Mouse (Mus musculus) heart, postnatal 25 days (tissue): ENCODE measurements at regions not wholly inside any gene's neighbourhood (a gene's known extent, or its start where the extent isn't known, plus 50 kb on each side); places are given as distances from the start of the nearest gene placed in this dataset.
"Not testable (repeated sequence)": the region's sequence is repeated elsewhere in the genome, so short reads cannot be mapped to it uniquely, and the experiment has no call there.

Source experiments
- DNase-seq: peaks from one replicate; pipeline ENCODE4 v3.0.0; 2022; ENCODE audit warnings: low spot score
- intact Hi-C: fragments of 180-260 bp; cut with DNase I; formaldehyde crosslinking; loops from one replicate; pipeline ENCODE4 v1.15.1; 2025

- intact Hi-C loops = no loop called here
- no peak for DNase-seq
These were observed 285.6 kb downstream of the Vrk1 start for GRCm38 (mm10) chr12:106295596-106295995.

- no peak for DNase-seq
- intact Hi-C loops = no loop called here
These were observed 292.6 kb downstream of the Vrk1 start for GRCm38 (mm10) chr12:106302617-106303016.

- intact Hi-C loops = no loop called here
These were observed 298.4 kb downstream of the Vrk1 start for GRCm38 (mm10) chr12:106308291-106308955.

GRCm38 (mm10) chr12:106308956-106309610 is 299.1 kb downstream of the Vrk1 start:
- intact Hi-C loops = no loop called here
- no peak for DNase-seq

More at GRCm38 (mm10) chr12:106308291-106308955, 298.4 kb downstream of the Vrk1 start:
- no peak for DNase-seq

- intact Hi-C loops = no loop called here
- DNase-seq = no peak
These were observed 300.1 kb downstream of the Vrk1 start for GRCm38 (mm10) chr12:106310171-106310570.

GRCm38 (mm10) chr12:106310585-106311319 is 300.7 kb downstream of the Vrk1 start:
- DNase-seq = no peak
- intact Hi-C loops = no loop called here

GRCm38 (mm10) chr12:106311320-106311825 is 301.3 kb downstream of the Vrk1 start:
- no peak for DNase-seq
- intact Hi-C loops = no loop called here

- DNase-seq = no peak
- intact Hi-C loops = no loop called here
These were observed 302.0 kb downstream of the Vrk1 start for GRCm38 (mm10) chr12:106311831-106312600.

- intact Hi-C loops = no loop called here
- DNase-seq = no peak
These were observed 307.7 kb downstream of the Vrk1 start for GRCm38 (mm10) chr12:106317738-106318137.

GRCm38 (mm10) chr12:106321511-106321910 is 311.5 kb downstream of the Vrk1 start:
- DNase-seq = no peak
- intact Hi-C loops = no loop called here

GRCm38 (mm10) chr12:106326611-106327010 is 316.6 kb downstream of the Vrk1 start:
- intact Hi-C loops = no loop called here
- no peak for DNase-seq

GRCm38 (mm10) chr12:106327351-106327750 is 317.3 kb downstream of the Vrk1 start:
- intact Hi-C loops = no loop called here
- DNase-seq = no peak

GRCm38 (mm10) chr12:106357867-106358266 is 347.8 kb downstream of the Vrk1 start:
- intact Hi-C loops = no loop called here
- no peak for DNase-seq

- DNase-seq, intact Hi-C loops: not testable (repeated sequence)
These were observed 351.6 kb downstream of the Vrk1 start for GRCm38 (mm10) chr12:106361646-106362045.

GRCm38 (mm10) chr12:106374840-106375375 is 364.9 kb downstream of the Vrk1 start:
- intact Hi-C loops = no loop called here
- DNase-seq = no peak

GRCm38 (mm10) chr12:106375886-106376285 is 365.9 kb downstream of the Vrk1 start:
- no peak for DNase-seq
- intact Hi-C loops = no loop called here

- intact Hi-C loops = no loop called here
- DNase-seq = no peak
These were observed 366.8 kb downstream of the Vrk1 start for GRCm38 (mm10) chr12:106376783-106377182.

- intact Hi-C loops = no loop called here
- DNase-seq = no peak
These were observed 367.3 kb downstream of the Vrk1 start for GRCm38 (mm10) chr12:106377281-106377680.

GRCm38 (mm10) chr12:106377761-106378160 is 367.7 kb downstream of the Vrk1 start:
- intact Hi-C loops = no loop called here
- no peak for DNase-seq
